9 mouse cellular contexts compared by ENCODE assay signal in the genomic region with DNA sequence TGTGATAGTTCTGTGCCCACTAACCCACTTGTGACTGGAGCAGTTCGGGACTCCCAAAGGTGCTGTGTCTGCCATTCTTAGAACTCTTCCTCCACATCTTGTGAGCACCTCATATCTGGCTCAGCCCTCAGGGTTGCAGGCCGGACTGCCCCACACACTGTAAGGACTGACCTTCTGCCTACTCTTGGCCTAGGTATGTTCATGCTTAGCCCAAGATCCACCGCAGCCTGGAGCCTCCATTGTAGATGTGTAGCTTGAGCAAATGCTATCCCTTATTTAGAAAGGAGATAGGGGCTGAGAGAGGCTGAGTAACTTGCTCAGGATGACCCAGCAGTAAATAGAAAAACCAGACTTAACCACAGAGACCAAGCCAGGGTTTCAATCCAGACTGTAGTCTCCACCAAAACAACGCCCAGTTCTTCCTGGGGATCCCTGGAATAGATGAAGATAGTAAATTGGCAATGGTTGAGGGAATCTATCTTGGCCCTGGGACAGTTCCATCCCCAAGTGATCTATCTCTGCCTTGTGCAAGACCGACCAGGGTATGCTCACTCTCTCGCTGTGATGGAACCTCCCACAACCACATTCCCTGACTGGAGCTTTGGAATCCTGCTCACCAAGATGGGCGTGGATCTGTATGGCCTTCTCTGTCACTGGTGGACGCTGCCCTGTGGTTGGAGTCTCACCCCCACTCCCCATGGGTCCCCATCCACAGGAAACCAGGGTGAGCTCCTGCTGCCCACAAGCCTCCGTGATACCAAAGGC.
DNase-seq lines count a peak whose midpoint lies in the region; ATAC-seq and TF ChIP-seq lines count a peak whose summit lies in the region.
"Had no signal": no experiment of that assay in that cellular context is flagged by ENCODE, and none has a peak within 500 bp of the region (broad histone marks: within the 10 kb centered on the region; RNA-seq: fewer than 3 reads in every experiment).

No protein-coding gene starts in this region.

- peaks cover 34% of the 10 kb centered on the region for H3K36me3 ChIP-seq in heart, embryonic 13.5 days
- H3K36me3 ChIP-seq in liver, embryonic 11.5 days (ENCODE audit: control insufficient read depth, insufficient read depth, low read length): peaks cover 7% of the 10 kb centered on the region; the same call in 1 of the 2 replicates

- 54% methylated on average over 9 of the region's 9 CpGs for WGBS in heart, embryonic 13.5 days
- 51% methylated on average over 9 of the region's 9 CpGs for WGBS in liver, embryonic 11.5 days

- no peak for DNase-seq in heart, postnatal 14 days
- DNase-seq in urinary bladder, postnatal 14 days (ENCODE audit: low spot score): peak; percentile 51
- DNase-seq in urinary bladder, postnatal 25 days (ENCODE audit: low spot score): no peak
- no peak for DNase-seq in liver, embryonic 11.5 days (ENCODE audit: low spot score)
- no peak for DNase-seq in layer of hippocampus, adult 2 months (ENCODE audit: low spot score in 2 of 2)
- DNase-seq in urinary bladder, postnatal 10 days (ENCODE audit: low spot score): no peak
- no peak for DNase-seq in right cerebral cortex, postnatal 36 days (ENCODE audit: low spot score in 2 of 2)
- DNase-seq: cerebellum, adult 8-10 months had no signal

- peak overlapping the region; percentile 37; the same call in 1 of the 2 replicates for H3K9ac ChIP-seq in heart, embryonic 13.5 days
- peak overlapping the region; percentile 53 for H3K9ac ChIP-seq in liver, embryonic 11.5 days (ENCODE audit: low read depth, low read length)

- H3K4me1 ChIP-seq in heart, embryonic 13.5 days: peaks cover 87% of the 10 kb centered on the region
- peaks cover 66% of the 10 kb centered on the region for H3K4me1 ChIP-seq in liver, embryonic 11.5 days (replicated peaks; ENCODE audit: control insufficient read depth, insufficient read depth, low read length)

- H3K27ac ChIP-seq in heart, embryonic 13.5 days (replicated peaks): peak overlapping the region; percentile 76
- peak overlapping the region; percentile 85 for H3K27ac ChIP-seq in liver, embryonic 11.5 days (ENCODE audit: low read depth, low read length)
- H3K27ac ChIP-seq in layer of hippocampus, adult 2 months: no peak overlapping the region

- H3K4me2 ChIP-seq in heart, embryonic 13.5 days: no peak overlapping the region
- H3K4me2 ChIP-seq in liver, embryonic 11.5 days: peak overlapping the region; percentile 47

- ATAC-seq in heart, embryonic 13.5 days (ENCODE audit: extremely low read depth, insufficient number of reproducible peaks, low FRiP score, low TSS enrichment): no peak
- no peak for ATAC-seq in liver, embryonic 11.5 days (replicated peaks; ENCODE audit: low FRiP score)

- H3K27me3 ChIP-seq in heart, embryonic 13.5 days (replicated peaks): no peaks in the 10 kb centered on the region
- no peaks in the 10 kb centered on the region for H3K27me3 ChIP-seq in liver, embryonic 11.5 days (replicated peaks; ENCODE audit: control insufficient read depth, insufficient read depth, low read length)

- no peak overlapping the region for H3K4me3 ChIP-seq in heart, embryonic 13.5 days
- H3K4me3 ChIP-seq in liver, embryonic 11.5 days (ENCODE audit: low read depth, low read length): no peak overlapping the region
- H3K4me3 ChIP-seq in layer of hippocampus, adult 2 months: no peak overlapping the region

- intact Hi-C loops in heart, postnatal 14 days (cut with DNase I): no loop called here

- H3K9me3 ChIP-seq in heart, embryonic 13.5 days: no peaks in the 10 kb centered on the region
- no peaks in the 10 kb centered on the region for H3K9me3 ChIP-seq in liver, embryonic 11.5 days (ENCODE audit: control insufficient read depth, low read length)

- TF ChIP-seq CTCF in layer of hippocampus, adult 2 months (conservative IDR thresholded peaks at IDR 0.05): no peak
